18 mouse cellular contexts compared by ENCODE assay signal in genomic region chr9:96944517-96944916, GRCm38 (mm10). TPM values are rescaled to one million over a fixed set of nuclear protein-coding genes. Genes with fewer than 3 reads are reported as not detected.
DNase-seq lines count a peak whose midpoint lies in the region; ATAC-seq and TF ChIP-seq lines count a peak whose summit lies in the region.
"Had no signal": no experiment of that assay in that cellular context is flagged by ENCODE, and none has a peak within 500 bp of the region (broad histone marks: within the 10 kb centered on the region; RNA-seq: fewer than 3 reads in every experiment).

No protein-coding gene starts in this region.

- 70% methylated on average over 16 of the region's 16 CpGs for WGBS in midbrain, embryonic 13.5 days
- 79% methylated on average over 16 of the region's 16 CpGs for WGBS in midbrain, embryonic 11.5 days
- 71% methylated on average over 16 of the region's 16 CpGs for WGBS in forebrain, embryonic 13.5 days
- WGBS in hindbrain, embryonic 15.5 days = 73% methylated on average over 16 of the region's 16 CpGs

- in situ Hi-C loops in ES-E14 (cut with MboI; ENCODE audit: low sequenced_read_pairs in 2 of 2, unreplicated experiment in 2 of 2) = no loop called here

- H3K27ac ChIP-seq in midbrain, embryonic 13.5 days = peak overlapping the region; percentile 49; the same call in 1 of the 2 replicates
- no peak overlapping the region for H3K27ac ChIP-seq in midbrain, embryonic 11.5 days (ENCODE audit: low read depth, low read length)
- no peak overlapping the region for H3K27ac ChIP-seq in ES-E14 (ENCODE audit: insufficient read depth, low read depth, low read length, poor library complexity, severe bottlenecking)
- H3K27ac ChIP-seq in forebrain, embryonic 13.5 days = no peak overlapping the region; the same call in 1 of the 2 replicates
- H3K27ac ChIP-seq in hindbrain, embryonic 15.5 days (replicated peaks) = no peak overlapping the region
- H3K27ac ChIP-seq: embryonic facial prominence, embryonic 12.5 days; left cerebral cortex, adult 2 months; neural tube, embryonic 12.5 days had no signal

- H3K36me3 ChIP-seq in midbrain, embryonic 13.5 days = peaks cover 35% of the 10 kb centered on the region
- peaks cover 22% of the 10 kb centered on the region for H3K36me3 ChIP-seq in midbrain, embryonic 11.5 days (ENCODE audit: control insufficient read depth, insufficient read depth, low read length)
- no peaks in the 10 kb centered on the region for H3K36me3 ChIP-seq in ES-E14 (ENCODE audit: control insufficient read depth, insufficient read depth, low read length, poor library complexity, severe bottlenecking)
- H3K36me3 ChIP-seq in forebrain, embryonic 13.5 days (ENCODE audit: poor library complexity, severe bottlenecking) = peaks cover 39% of the 10 kb centered on the region
- H3K36me3 ChIP-seq in hindbrain, embryonic 15.5 days = no peaks in the 10 kb centered on the region
- H3K36me3 ChIP-seq: embryonic facial prominence, embryonic 12.5 days had no signal

- H3K9me3 ChIP-seq in midbrain, embryonic 13.5 days = no peaks in the 10 kb centered on the region
- H3K9me3 ChIP-seq in midbrain, embryonic 11.5 days (ENCODE audit: control insufficient read depth, low read length) = no peaks in the 10 kb centered on the region
- no peaks in the 10 kb centered on the region for H3K9me3 ChIP-seq in ES-E14 (ENCODE audit: control insufficient read depth, insufficient read depth, low read depth, low read length)
- H3K9me3 ChIP-seq in forebrain, embryonic 13.5 days (replicated peaks) = no peaks in the 10 kb centered on the region
- no peaks in the 10 kb centered on the region for H3K9me3 ChIP-seq in hindbrain, embryonic 15.5 days
- H3K9me3 ChIP-seq: embryonic facial prominence, embryonic 12.5 days had no signal

- H3K9ac ChIP-seq in midbrain, embryonic 13.5 days (replicated peaks) = no peak overlapping the region
- H3K9ac ChIP-seq in midbrain, embryonic 11.5 days (ENCODE audit: low read length) = no peak overlapping the region
- peak overlapping the region; percentile 4; the same call in 1 of the 2 replicates for H3K9ac ChIP-seq in ES-E14 (ENCODE audit: insufficient read depth, low read depth, low read length, poor library complexity, severe bottlenecking)
- H3K9ac ChIP-seq in forebrain, embryonic 13.5 days = no peak overlapping the region
- no peak overlapping the region for H3K9ac ChIP-seq in hindbrain, embryonic 15.5 days
- H3K9ac ChIP-seq: embryonic facial prominence, embryonic 12.5 days; neural tube, embryonic 12.5 days had no signal

- peaks cover 10% of the 10 kb centered on the region for H3K4me1 ChIP-seq in midbrain, embryonic 13.5 days (replicated peaks)
- H3K4me1 ChIP-seq in midbrain, embryonic 11.5 days (ENCODE audit: control insufficient read depth, insufficient read depth, low read length) = no peaks in the 10 kb centered on the region
- peaks cover 0 to 4% of the 10 kb centered on the region in 2 experiments; a peak in 1 of 4 replicates for H3K4me1 ChIP-seq in ES-E14 (ENCODE audit: control insufficient read depth in 2 of 2, insufficient read depth in 2 of 2, low read length in 2 of 2, poor library complexity in 1 of 2)
- peaks cover 9% of the 10 kb centered on the region; the same call in 1 of the 2 replicates for H3K4me1 ChIP-seq in forebrain, embryonic 13.5 days
- peaks cover 3% of the 10 kb centered on the region; the same call in 1 of the 2 replicates for H3K4me1 ChIP-seq in hindbrain, embryonic 15.5 days (replicated peaks)
- H3K4me1 ChIP-seq: embryonic facial prominence, embryonic 12.5 days had no signal

- DNase-seq in midbrain, embryonic 11.5 days (ENCODE audit: low spot score, missing footprints) = no peak
- DNase-seq in ES-E14 (ENCODE audit: low read depth, low spot score) = no peak
- no peak for DNase-seq in lung, postnatal 36 days
- no peak for DNase-seq in adrenal gland, postnatal 10 days
- no peak for DNase-seq in right cerebral cortex, postnatal 4 days
- DNase-seq: adrenal gland, postnatal 14 days; gastrocnemius, postnatal 25 days; kidney, adult 8-10 months; lung, adult 18-20 months; thymus, adult 2 months had no signal

- peak; percentile 55 for ATAC-seq in midbrain, embryonic 13.5 days
- ATAC-seq in midbrain, embryonic 11.5 days (ENCODE audit: low FRiP score) = no peak
- peak; percentile 66; the same call in 1 of the 2 replicates for ATAC-seq in forebrain, embryonic 13.5 days
- peak; percentile 53; the same call in 1 of the 2 replicates for ATAC-seq in hindbrain, embryonic 15.5 days (ENCODE audit: low FRiP score, low read depth)
- ATAC-seq: Patski had no signal

- H3K4me3 ChIP-seq in midbrain, embryonic 13.5 days (replicated peaks) = no peak overlapping the region
- H3K4me3 ChIP-seq in midbrain, embryonic 11.5 days (ENCODE audit: low read depth, low read length) = no peak overlapping the region
- peak overlapping the region; percentile 16 to 18; a peak in 1 of 4 replicates for H3K4me3 ChIP-seq in ES-E14 (ENCODE audit: insufficient read depth in 1 of 2, low read depth in 1 of 2, low read length in 2 of 2, poor library complexity in 1 of 2, severe bottlenecking in 1 of 2)
- no peak overlapping the region for H3K4me3 ChIP-seq in forebrain, embryonic 13.5 days
- H3K4me3 ChIP-seq in hindbrain, embryonic 15.5 days = no peak overlapping the region
- H3K4me3 ChIP-seq: embryonic facial prominence, embryonic 12.5 days; left cerebral cortex, adult 2 months; neural tube, embryonic 12.5 days had no signal

- H3K4me2 ChIP-seq in midbrain, embryonic 13.5 days (replicated peaks) = no peak overlapping the region
- H3K4me2 ChIP-seq in midbrain, embryonic 11.5 days = no peak overlapping the region
- H3K4me2 ChIP-seq in forebrain, embryonic 13.5 days = no peak overlapping the region
- H3K4me2 ChIP-seq in hindbrain, embryonic 15.5 days = no peak overlapping the region
- H3K4me2 ChIP-seq: embryonic facial prominence, embryonic 12.5 days; heart, embryonic 11.5 days; neural tube, embryonic 12.5 days had no signal

- H3K27me3 ChIP-seq in midbrain, embryonic 13.5 days = no peaks in the 10 kb centered on the region
- no peaks in the 10 kb centered on the region for H3K27me3 ChIP-seq in midbrain, embryonic 11.5 days (ENCODE audit: control insufficient read depth, insufficient read depth, low read length)
- H3K27me3 ChIP-seq in forebrain, embryonic 13.5 days = no peaks in the 10 kb centered on the region
- no peaks in the 10 kb centered on the region for H3K27me3 ChIP-seq in hindbrain, embryonic 15.5 days
- H3K27me3 ChIP-seq: embryonic facial prominence, embryonic 12.5 days; neural tube, embryonic 12.5 days; Patski had no signal

TF ChIP-seq in ES-E14, 5 proteins besides CTCF, POLR2A, EP300 and RAD21:
- TF ChIP-seq ZNF384 (IDR thresholded peaks at IDR 0.05; ENCODE audit: low read depth, low read length) = no peak
- no peak for TF ChIP-seq ZC3H11A (IDR thresholded peaks at IDR 0.05; ENCODE audit: borderline replicate concordance, low read depth, low read length)
- no peak for TF ChIP-seq HCFC1 (IDR thresholded peaks at IDR 0.05; ENCODE audit: borderline replicate concordance, insufficient read depth, low read length)
- TF ChIP-seq CHD2 (IDR thresholded peaks at IDR 0.05; ENCODE audit: low read depth, low read length) = no peak
- TF ChIP-seq MAFK (IDR thresholded peaks at IDR 0.05; ENCODE audit: insufficient read depth, low read depth, low read length) = no peak

RNA-seq across cellular contexts. Expression of gene Pxylp1, which starts 52.0 kb away (rescaled TPM):
- 63.6 and 70.7 TPM in 2 replicates for polyA plus RNA-seq in midbrain, embryonic 13.5 days (2015; fragmentation: Nextera tagmentation; extraction: Ambion mirVana)
- 63.8 and 71.8 TPM in 2 replicates for polyA plus RNA-seq in midbrain, embryonic 11.5 days (2014; fragmentation: Nextera tagmentation; extraction: Ambion mirVana)
- total RNA-seq in ES-E14 (2012; rRNA removed) = 3.6 and 4.5 TPM in 2 replicates
- 47.2 and 49.2 TPM in 2 replicates for polyA plus RNA-seq in forebrain, embryonic 13.5 days (2015; fragmentation: Nextera tagmentation; extraction: Ambion mirVana)
- 32.6 and 39.0 TPM in 2 replicates for polyA plus RNA-seq in hindbrain, embryonic 15.5 days (2015; fragmentation: Nextera tagmentation; extraction: Ambion mirVana)
- total RNA-seq in adrenal gland, postnatal 10 days (2021) = 10 to 100 TPM in 1 of 2 experiments, 1 to 10 TPM in 1; 8.8 to 11.0 TPM

Comparison
In these comparisons a context has a peak if more than half of its experiments do, and no peak if none do; other contexts are left out.
1. H3K4me3 ChIP-seq: peak in ES-E14 (2 of 2); none in midbrain, embryonic 13.5 days (single experiment), midbrain, embryonic 11.5 days (single experiment), forebrain, embryonic 13.5 days (single experiment) and hindbrain, embryonic 15.5 days (single experiment).